Mouse (Mus musculus) heart, adult 2 months (tissue): ENCODE data around the gene Wdr4. TPM values are rescaled to one million over a fixed set of nuclear protein-coding genes. Genes with fewer than 3 reads are reported as not detected.

Experiments used
- DNase-seq, 2 experiments: peaks; one replicate each; pipeline ENCODE4 v3.0.0; 2021
- H3K27ac ChIP-seq: fragments of 200-600 bp; 2 replicates; pipeline ENCODE4 v1.8.1; 2022
- H3K27me3 ChIP-seq: fragments of 200-500 bp; 2 replicates; pipeline ENCODE4 v1.6.1; 2012; ENCODE audit warnings: mild to moderate bottlenecking, low read length, inconsistent platforms, mixed read lengths; ENCODE audit not compliant: control insufficient read depth, insufficient read depth
- H3K36me3 ChIP-seq: fragments of 200-500 bp; 2 replicates; pipeline ENCODE4 v1.6.1; 2012; ENCODE audit warnings: low read length, inconsistent platforms; ENCODE audit not compliant: control insufficient read depth, insufficient read depth
- H3K4me1 ChIP-seq: fragments of 200-500 bp; 2 replicates; pipeline ENCODE4 v1.6.1; 2011; ENCODE audit warnings: low read length; ENCODE audit not compliant: control insufficient read depth, insufficient read depth
- H3K4me3 ChIP-seq: fragments of 200-600 bp; 2 replicates; pipeline ENCODE4 v1.8.1; 2022
- H3K79me2 ChIP-seq: fragments of 200-500 bp; replicated peaks from 2 replicates; pipeline ENCODE4 v1.6.1; 2012; ENCODE audit warnings: mild to moderate bottlenecking, inconsistent platforms, low read length, moderate library complexity, mixed read lengths; ENCODE audit not compliant: control insufficient read depth, insufficient read depth
- H3K9ac ChIP-seq: fragments of 200-500 bp; 2 replicates; pipeline ENCODE4 v1.6.1; 2012; ENCODE audit warnings: low read depth, mild to moderate bottlenecking, control low read depth, inconsistent platforms, low read length, mixed read lengths
- CTCF ChIP-seq: fragments of 200-600 bp; IDR thresholded peaks from 2 replicates; pipeline ENCODE4 v1.8.1; 2022; ENCODE audit warnings: antibody characterized with exemption, mild to moderate bottlenecking, moderate library complexity
- EP300 ChIP-seq: fragments of 200-500 bp; IDR thresholded peaks from 2 replicates; pipeline ENCODE4 v1.6.1; 2011; ENCODE audit warnings: low read depth, low read length, control low read depth; ENCODE audit not compliant: insufficient read depth
- POLR2A ChIP-seq: fragments of 200-500 bp; IDR thresholded peaks from 2 replicates; pipeline ENCODE4 v1.6.1; 2011; ENCODE audit warnings: mild to moderate bottlenecking, low read depth, low read length, control low read depth; ENCODE audit not compliant: insufficient read depth
- WGBS: fragments of 180-500 bp; shearing (Covaris S2); methylation state at CpG from one replicate; pipeline ENCODE4 v1.1.7; 2018; 5-methylcytosine and 5-hydroxymethylcytosine counted together
- intact Hi-C: fragments of 180-260 bp; cut with DNase I; formaldehyde crosslinking; loops from one replicate; pipeline ENCODE4 v1.15.1; 2025
- polyA plus RNA-seq: library from polyadenylated mRNA; depleted of rRNA; stranded (reverse); fragments of >200 nt; gene quantifications from 2 replicates; pipeline ENCODE4 v1.2.3, GENCODE M21; 2012
- total RNA-seq, 2 experiments: library from RNA; stranded (reverse); gene quantifications; 2 replicates each; pipeline ENCODE4 v1.2.3; 2021

Wdr4 gene
- total and polyA plus RNA-seq, 3 experiments = 5.2 to 9.9 (median 5.6) TPM

DNA sequence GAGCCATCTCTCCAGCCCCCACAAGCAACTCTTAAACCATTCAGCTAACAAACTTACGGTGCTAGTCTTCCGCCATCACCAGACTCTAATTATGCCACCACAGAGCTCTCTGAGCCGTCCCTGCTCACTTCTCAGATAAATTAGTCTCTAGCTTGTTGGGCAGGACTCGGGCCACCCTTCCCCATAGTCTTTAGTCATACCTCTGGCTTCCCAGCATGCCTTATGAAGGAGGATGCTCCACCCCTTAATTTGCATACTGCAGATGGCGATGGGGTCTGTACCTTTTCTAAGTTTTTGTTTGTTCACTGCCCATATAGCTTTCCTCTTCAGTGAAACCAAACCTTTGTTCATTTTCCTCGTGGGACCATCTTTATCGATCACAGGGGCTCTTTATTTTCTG is 41.2 kb downstream of the Wdr4 start:
- Histone ChIP-seq H3K79me2 (no peaks in the 10 kb centered on the region), H3K4me3 (no peak overlapping the region), H3K27ac (no peak overlapping the region), H3K9ac (no peak overlapping the region), H3K27me3 (no peaks in the 10 kb centered on the region), H3K36me3 (no peaks in the 10 kb centered on the region), H3K4me1 (no peaks in the 10 kb centered on the region)
- TF ChIP-seq POLR2A = no peak
- TF ChIP-seq CTCF = no peak
- no peak for TF ChIP-seq EP300
- WGBS = 79% methylated on average over 7 of the region's 7 CpGs
- DNase-seq = no peak
- intact Hi-C loops = no loop called here

DNA sequence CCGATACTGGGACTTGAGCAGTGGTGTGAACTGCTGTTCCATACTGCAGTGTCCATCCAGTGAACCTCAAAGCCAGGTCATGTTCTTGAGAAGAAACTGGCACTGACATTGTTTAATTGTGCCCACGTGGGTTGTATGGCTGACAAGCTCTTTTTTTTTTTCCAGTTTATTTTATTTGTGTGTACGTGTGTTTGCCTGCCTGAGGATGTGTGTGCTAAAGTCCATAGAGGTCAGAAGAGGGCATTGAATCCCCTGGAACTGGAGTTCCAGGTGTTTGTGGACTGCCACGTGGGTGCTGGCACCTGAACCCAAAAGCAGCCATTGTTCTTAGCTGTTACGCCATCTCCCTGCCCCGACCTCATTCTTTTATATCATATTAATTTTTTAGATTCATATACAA is 45.4 kb downstream of the Wdr4 start:
- WGBS = 83% methylated on average over 6 of the region's 6 CpGs
- H3K27me3 ChIP-seq = no peaks in the 10 kb centered on the region
- DNase-seq = no peak
- TF ChIP-seq POLR2A (no peak), CTCF (no peak), EP300 (no peak)
- no peaks in the 10 kb centered on the region for H3K4me1 ChIP-seq
- no peak overlapping the region for H3K9ac ChIP-seq
- intact Hi-C loops = no loop called here
- H3K4me3 ChIP-seq = no peak overlapping the region
- H3K36me3 ChIP-seq = no peaks in the 10 kb centered on the region
- no peaks in the 10 kb centered on the region for H3K79me2 ChIP-seq
- H3K27ac ChIP-seq = no peak overlapping the region

DNA sequence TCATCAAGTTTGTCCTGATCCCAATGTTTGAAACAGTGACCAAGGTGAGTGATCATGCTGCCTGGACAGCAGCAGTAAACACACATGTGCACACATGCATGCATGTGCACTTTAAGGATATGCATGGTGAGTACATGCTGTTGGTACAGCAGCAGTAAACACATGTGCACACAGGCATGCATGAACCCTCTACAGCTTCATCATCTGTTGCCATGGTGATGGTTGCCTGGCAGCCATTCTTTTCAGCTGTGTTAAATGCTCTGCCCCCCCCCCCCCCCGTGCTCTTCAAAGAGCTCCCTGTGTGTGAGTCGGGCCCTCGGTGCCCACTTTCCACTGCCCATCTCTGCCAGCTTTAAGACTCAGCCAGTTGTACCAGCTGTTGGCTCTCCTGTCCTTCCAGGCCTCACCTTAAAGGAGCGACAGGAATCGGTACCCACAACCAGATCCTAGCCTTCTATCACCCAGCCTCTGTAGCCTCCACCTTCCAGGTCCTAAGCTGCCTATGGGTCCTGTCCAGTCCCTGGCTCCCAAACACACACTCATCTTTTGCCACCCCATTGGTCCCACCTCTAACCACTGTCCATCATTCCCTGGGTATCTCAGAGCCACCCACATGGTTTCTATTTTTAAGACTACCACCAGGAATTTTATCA is 48.9 kb downstream of the Wdr4 start:
- Histone ChIP-seq H3K9ac (no peak overlapping the region), H3K27me3 (no peaks in the 10 kb centered on the region), H3K27ac (no peak overlapping the region), H3K4me3 (no peak overlapping the region), H3K79me2 (no peaks in the 10 kb centered on the region), H3K4me1 (no peaks in the 10 kb centered on the region), H3K36me3 (no peaks in the 10 kb centered on the region)
- intact Hi-C loops = no loop called here
- TF ChIP-seq CTCF (no peak), EP300 (no peak), POLR2A (no peak)
- 83% methylated on average over 5 of the region's 5 CpGs for WGBS
- DNase-seq = no peak

DNA sequence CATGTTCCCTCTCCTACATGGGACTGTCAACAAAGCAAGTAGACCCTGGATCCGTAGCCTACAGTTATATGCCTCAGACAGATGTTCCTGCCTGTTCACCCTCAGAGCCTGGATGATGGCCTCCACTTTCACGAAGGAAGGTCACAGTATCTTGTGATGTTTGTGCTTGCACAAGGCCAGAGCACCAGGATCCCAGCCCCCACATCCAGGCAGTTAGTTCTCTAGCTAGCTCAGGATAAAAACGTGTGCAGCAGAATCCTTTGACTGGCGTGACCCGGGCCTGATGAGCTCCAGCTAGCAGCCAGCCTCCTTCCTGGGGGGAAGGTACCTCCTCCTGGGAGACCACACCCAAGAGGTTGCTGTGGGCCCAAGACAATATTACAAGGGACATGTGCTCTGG is 51.3 kb downstream of the Wdr4 start:
- Histone ChIP-seq H3K4me1 (no peaks in the 10 kb centered on the region), H3K36me3 (no peaks in the 10 kb centered on the region), H3K79me2 (no peaks in the 10 kb centered on the region), H3K27ac (no peak overlapping the region), H3K27me3 (no peaks in the 10 kb centered on the region), H3K9ac (no peak overlapping the region), H3K4me3 (no peak overlapping the region)
- no peak for TF ChIP-seq POLR2A
- no peak for DNase-seq
- intact Hi-C loops = no loop called here
- 56% methylated on average over 5 of the region's 5 CpGs for WGBS

DNA sequence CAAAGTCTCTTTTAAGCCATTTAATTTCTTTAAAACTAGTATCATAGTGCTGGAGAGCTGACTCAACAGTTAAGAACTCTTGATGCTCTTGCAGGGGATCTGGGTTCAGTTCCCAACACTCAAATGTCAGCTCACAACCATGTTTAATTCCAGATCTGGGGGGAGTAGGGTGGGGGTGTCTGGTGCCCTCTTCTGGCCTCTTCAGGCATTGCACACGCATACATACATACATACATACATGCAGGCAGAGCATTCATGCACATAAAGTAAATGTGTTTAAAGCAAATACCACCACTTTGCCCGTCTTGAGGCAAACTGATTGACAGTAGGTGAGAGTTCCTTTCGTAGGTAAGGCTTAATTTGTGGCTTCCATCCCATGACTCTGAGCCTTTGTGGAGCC is 52.9 kb downstream of the Wdr4 start:
- H3K27me3 ChIP-seq = no peaks in the 10 kb centered on the region
- no peaks in the 10 kb centered on the region for H3K4me1 ChIP-seq
- DNase-seq = no peak
- 90% methylated on average over 3 of the region's 3 CpGs for WGBS
- TF ChIP-seq POLR2A = no peak
- no peak for TF ChIP-seq EP300
- peak; percentile 57 for TF ChIP-seq CTCF
- no peak overlapping the region for H3K4me3 ChIP-seq
- no peak overlapping the region for H3K9ac ChIP-seq
- no peaks in the 10 kb centered on the region for H3K36me3 ChIP-seq
- intact Hi-C loops = no loop called here
- no peaks in the 10 kb centered on the region for H3K79me2 ChIP-seq
- H3K27ac ChIP-seq = no peak overlapping the region

DNA sequence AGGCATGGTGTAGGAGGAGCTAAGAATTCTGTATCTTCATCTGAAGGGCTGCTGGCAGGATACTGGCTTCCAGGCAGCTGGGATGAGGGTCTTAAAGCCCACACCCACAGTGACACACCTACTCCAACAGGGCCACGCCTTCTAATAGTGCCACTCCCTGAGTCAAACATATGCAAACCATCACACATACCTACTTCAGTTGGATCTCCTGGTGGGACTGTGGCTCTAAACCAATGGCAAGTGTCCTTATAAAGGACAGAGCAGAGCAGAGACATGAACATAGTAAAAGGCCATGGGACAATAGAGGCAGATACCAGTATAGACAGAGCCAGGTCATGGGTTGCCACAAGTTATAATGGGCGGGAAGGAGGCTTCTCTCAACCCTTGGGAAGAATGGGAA is 57.3 kb downstream of the Wdr4 start:
- no peaks in the 10 kb centered on the region for H3K36me3 ChIP-seq
- no peak overlapping the region for H3K9ac ChIP-seq
- H3K4me3 ChIP-seq = no peak overlapping the region
- H3K79me2 ChIP-seq = no peaks in the 10 kb centered on the region
- DNase-seq = no peak
- WGBS = 82% methylated on average over 2 of the region's 2 CpGs
- TF ChIP-seq POLR2A = no peak
- H3K27ac ChIP-seq = no peak overlapping the region
- peaks cover under 1% of the 10 kb centered on the region; the same call in 1 of the 2 replicates for H3K4me1 ChIP-seq
- no peaks in the 10 kb centered on the region for H3K27me3 ChIP-seq
- intact Hi-C loops = no loop called here

DNA sequence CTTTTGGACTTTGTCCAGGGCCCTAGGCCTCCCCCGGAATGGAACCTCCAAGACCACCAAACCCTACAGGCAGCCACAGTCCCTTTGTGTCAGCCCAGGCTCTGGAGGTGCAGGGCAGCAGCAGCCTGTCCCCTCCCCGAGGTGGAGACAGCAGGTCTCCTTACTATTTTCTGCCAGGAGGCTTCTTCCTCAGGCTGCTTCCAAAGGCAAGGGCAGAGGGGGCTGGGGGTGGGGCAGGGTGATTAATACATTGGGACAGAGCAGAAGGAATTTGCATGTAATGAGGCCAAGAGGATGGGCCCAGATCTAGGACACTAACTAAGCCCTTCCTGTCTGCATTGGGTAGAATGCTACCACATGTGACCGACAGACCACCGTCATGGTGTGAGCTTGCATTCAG is 59.4 kb downstream of the Wdr4 start:
- no peak for DNase-seq
- H3K27me3 ChIP-seq = no peaks in the 10 kb centered on the region
- H3K9ac ChIP-seq = no peak overlapping the region
- WGBS = 75% methylated on average over 4 of the region's 4 CpGs
- H3K79me2 ChIP-seq = no peaks in the 10 kb centered on the region
- TF ChIP-seq CTCF (no peak), EP300 (no peak), POLR2A (no peak)
- peaks cover 5% of the 10 kb centered on the region for H3K4me1 ChIP-seq
- intact Hi-C loops = no loop called here
- H3K27ac ChIP-seq = no peak overlapping the region
- H3K4me3 ChIP-seq = no peak overlapping the region
- H3K36me3 ChIP-seq = no peaks in the 10 kb centered on the region
